Mouse (Mus musculus) layer of hippocampus, adult 11-12 months (tissue): ENCODE results near the gene Gm10961.

Source experiments
- DNase-seq: peaks from one replicate; pipeline ENCODE4 v3.0.0; 2022; ENCODE audit warnings: low spot score

The Gm10961 gene

DNA sequence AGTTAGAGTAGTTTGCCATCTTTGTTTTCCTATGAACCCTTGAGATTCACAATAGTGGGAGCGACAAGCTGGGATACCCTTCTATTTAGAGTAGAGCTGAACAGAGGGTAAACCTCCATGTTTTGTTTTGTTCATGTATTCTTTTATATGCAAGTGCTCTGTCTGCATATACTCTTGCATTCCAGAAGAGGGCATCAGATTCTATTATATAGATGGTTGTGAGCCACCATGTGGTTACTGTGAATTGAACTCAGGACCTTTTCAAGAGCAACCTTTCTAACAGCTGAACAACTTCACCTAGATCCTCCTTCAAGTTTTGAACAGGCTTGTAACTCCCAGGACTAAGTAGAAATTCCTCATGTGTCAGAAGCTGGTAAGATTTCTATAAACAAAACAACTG lies 27.9 kb downstream of the Gm10961 start:
- no peak for DNase-seq

DNA sequence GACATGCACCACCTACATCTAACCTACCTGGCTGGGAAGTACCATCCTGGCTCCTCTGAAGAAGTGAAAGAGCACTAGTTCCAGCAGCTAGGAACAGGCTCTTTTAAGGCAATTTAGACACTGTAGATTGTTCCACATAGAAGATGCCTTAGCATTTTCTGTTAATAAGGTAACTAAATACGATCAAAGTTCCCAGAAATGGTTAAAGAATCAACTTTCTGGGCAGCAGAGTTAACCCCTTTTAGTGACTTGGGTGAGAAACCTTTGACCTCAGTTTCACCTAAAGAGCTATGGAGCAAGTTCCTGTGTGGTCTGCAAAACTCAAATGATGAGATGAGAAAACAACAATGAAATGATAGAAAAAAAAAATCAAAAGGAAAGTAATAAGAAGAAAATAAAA lies 33.5 kb downstream of the Gm10961 start:
- DNase-seq: no peak

DNA sequence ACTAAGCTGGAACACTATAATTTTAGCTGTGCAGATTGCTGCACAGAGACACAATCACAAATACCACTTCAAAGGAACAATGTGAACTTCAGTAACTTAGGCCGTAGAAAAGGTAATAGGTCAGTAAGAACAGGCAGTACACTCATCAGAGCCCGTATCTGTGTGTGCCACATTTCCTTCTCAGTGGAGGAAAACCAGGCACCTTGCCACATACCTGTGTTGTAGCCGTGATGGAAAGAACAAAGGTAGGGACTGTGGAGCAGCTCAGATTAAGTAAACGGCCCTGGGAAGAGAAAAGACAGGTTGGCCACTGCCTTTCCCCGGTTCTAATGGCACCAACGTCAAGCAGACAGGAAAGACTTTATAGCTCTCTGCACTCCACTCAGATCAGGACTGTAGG lies 36.3 kb downstream of the Gm10961 start:
- no peak for DNase-seq

DNA sequence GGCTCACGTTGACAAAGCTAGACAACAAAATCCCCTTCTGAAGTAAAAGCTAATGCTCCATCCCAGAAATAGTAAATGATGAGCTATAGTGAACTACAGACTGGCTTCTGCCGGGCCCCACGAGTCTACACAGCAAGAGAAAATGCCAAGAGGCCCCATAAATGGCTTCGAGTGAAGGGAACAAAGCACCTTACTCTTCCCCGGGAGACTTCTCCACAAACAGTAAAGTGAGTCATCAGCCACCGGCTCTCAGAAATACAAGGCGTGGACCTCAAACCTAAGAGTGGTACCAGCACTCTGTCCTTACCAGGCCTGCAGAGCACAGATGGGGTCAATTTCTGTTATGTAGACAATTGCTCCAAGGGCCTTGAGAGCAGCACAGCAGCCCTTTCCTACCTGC lies 37.7 kb downstream of the Gm10961 start:
- DNase-seq: no peak

DNA sequence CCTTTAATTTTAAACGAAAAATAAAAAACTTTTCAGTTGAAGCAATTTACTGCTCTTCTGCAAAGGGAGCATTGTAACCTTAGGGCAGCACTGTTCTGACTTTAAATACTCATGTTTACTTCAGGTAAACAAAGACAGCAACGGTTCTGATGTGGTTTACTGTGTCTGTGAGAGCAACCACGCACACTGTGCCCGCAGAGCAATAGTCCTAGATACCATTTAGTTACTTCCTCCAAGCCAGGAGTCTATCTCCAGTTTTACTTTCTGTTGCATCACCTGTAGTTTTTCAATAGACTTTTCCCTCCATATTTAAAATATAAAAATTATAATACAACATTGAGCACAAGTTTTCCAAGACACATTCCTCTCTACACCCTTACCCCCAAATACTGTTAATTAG lies 39.4 kb downstream of the Gm10961 start:
- no peak for DNase-seq

DNA sequence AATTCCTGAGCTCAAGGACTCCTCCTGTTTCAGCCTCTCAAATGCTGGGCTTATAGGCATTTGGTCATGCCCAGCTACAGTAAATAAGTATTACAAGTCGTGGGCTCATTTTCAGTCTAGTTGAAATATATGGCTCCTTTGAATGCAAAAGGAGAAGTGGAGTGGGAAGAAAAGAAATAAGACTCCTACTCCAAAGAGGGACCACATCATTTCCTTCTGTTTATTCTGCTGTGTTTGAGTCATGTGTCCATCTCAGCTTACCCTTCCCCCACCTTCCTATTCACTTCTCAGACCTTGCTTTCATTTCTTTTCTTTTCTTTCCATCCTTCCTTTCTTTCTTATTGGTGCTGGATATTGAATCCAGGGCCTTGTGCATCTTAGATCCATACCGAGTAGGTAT lies 40.4 kb downstream of the Gm10961 start:
- no peak for DNase-seq

DNA sequence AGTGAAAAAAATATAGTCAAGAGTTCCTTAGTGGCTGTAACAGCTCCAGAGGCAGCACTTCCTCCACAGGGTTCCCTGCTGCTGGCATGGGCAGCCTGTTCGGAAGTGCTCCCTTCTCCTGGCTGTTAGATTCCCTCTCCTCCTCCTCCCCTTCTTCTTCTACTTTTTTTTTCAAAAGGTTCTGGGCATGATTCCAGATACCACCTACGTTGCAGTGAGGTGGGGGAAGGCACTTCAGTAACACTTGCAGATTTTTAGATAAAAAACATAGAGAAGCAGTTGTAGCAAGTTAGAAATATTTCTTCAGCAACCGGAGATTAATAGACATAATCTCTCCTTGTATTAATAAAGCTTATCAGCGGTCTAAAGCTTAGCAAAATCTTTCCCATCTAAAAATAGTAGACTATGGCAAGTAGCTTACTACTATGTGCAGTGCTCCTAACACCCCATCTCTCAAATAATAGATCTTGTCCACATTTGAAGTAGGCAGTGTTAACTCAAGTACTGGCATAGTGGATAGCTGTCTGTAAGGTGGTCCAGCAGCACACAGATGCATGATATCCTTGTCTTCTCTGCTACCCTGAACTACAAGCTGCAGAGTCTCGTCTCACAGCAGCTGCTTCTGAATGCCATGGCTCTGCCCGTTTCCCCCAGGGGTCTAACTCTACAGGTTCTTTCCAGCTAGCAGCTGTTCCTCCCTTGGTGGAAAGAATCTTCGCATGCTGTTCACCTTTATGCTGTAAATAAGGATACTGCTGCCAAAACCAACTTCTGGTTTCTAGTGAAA lies 49.9 kb downstream of the Gm10961 start:
- DNase-seq: peak; percentile 55
